Mouse (Mus musculus): Measurements from ENCODE around the gene Nrp1.
A peak's percentile ranks its signal among the peaks of the same experiment; 100 is the strongest.

Gene Nrp1

DNA sequence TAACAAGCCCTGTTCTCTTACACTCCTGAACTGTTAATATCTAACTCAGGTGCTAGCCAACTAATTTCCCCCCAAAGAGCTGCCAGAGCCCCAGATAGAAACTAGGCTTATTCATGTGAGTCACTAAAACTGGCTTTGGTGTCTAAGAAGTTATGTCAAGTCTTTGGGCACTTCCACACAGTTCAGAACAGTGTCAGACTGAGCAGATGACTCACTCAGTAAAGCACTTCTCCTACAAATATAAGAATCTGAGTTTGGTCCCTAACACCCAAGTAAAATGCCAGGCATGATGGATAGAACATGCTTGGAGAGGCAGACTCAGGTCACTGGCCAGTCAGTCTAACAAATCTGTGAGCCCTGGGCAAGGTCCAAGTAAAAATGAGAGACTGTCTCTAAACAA lies 65.4 kb downstream of the Nrp1 start:
- DNase-seq: no peak

DNA sequence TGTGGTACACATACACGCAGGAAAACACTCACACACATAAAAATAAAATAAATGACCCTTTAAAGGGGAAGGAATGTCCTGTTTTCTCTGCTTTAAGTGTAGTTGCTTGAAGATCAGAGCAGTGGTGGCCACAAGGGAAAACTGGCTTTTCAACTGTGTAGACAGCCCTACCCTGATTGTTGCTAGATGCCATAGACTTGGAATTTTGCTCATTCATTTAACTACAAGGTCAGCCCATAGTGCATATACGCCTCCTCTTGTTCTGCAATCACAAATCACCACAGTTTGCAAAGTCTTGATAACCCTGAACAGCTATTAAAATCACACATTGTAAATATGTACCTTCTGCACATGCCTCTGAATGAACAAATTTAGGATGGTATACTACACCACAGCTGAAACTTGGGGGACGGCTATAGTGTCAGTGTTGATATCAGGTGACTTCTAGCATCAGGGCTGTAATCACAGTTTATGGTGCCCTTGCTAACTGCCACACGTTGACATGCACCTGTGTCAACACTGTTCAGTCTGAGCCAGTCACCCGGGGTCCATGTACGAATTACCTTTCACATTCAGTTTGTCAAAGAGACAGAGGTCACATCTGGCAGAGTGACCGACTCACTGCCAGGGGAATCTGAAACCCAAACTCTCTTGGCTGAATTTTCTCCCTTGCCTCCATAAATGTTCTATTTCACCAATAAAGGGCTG lies 66.4 kb downstream of the Nrp1 start:
- DNase-seq: no peak

DNA sequence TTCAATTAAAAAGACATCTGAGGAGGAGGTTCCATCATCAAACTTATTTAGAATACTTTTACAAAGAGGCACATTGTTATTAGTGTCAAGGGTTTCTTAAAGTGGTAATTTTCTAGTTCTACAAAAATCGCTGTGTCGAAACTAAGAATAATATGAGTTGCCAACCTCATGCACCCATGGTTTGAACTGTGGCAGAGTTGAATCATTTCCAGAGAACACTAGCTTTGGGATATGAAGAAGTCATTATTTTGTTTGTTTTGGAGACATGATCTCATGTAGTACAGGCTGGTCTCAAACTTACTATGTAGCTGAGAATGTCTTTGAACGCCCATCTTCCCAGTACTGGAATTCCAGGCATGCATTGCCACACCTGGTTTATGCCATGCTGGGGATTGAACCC lies 68.7 kb downstream of the Nrp1 start:
- DNase-seq: no peak

DNA sequence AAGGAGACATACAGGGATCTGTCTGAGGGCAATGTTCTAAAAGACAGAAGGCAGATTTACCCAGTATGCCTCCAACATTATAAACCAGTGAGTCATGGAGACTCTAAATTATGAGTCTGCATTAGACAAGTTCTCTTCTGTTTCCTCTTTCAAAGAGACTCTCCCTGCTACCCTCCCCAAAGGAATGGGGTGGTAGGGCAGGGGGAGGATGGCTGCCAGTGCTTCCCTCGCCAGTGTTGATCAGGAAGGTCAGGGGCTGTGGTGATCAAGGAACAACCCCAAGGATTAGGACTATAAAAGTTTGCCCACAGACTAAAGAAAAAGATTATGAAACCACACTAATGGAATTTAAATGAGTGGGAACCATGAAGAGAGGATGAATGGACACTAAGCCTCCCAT lies 70.6 kb downstream of the Nrp1 start:
- no peak for DNase-seq

DNA sequence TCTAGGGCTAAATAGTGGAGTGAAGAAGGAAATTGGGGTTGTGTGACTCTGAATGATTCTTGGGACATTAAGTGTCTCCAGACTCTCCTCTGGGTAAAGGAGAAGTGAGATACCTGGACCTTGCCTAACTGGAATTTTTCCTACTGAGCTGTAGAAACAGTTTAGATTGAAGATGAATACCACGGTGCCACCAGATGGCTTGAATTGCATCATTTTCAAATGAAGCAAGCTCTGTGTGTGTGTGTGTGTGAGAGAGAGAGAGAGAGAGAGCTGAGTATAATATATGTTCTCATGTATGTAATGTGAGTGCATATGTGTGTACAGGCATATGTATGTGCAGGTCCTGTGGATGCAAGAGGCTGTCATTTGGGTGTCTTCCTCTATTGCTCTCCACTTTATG lies 72.7 kb downstream of the Nrp1 start:
- no peak for DNase-seq

DNA sequence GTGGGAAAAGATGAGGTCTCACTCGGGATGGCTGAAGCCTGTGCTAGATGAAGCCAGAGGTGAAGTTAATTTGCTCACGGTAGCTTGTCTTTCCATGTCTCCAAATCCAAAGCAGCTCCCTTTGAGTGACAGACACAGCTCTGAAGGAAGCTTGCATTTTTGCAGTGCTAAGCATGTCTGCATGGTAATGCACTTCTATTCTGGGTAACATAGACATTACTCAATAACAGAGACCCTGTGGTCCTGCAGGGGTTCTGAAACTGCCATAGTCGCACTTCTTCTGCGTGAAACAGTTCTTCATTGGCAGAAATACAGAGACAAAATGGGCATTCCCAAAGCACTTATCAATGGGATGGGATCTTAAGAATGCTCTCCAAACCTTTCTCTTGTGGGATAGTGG lies 77.3 kb downstream of the Nrp1 start:
- no peak for DNase-seq

DNA sequence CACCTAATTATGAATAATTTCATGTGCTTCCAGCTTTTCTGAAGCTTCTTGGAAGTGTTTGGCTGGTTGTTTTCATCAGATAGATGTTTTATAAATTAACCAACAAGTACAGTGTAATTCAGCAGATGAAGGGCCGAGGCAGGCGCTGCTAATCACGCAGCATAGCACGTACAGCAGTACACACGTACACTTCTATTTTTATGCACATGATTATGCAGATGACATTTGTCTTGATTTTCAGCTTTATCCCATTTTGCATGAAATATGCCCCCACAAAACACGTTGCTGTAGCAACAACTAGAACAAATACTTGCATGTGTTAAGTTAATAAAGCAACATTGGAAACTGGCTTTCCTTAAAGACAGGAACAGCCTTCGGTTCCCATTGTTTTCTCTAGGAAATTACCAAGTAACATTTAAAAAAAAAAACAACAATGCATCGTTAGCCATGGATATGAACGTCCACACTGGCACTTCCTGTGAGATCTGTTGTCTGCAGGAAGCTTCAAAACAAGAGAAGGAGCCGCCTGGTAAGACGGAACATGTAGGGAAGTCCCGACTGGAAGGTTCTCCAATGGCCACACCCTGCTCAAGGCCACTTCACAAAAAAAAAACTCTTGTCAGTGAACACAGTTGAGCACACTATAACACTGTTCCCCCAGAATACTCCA lies 78.9 kb downstream of the Nrp1 start:
- DNase-seq: no peak

DNA sequence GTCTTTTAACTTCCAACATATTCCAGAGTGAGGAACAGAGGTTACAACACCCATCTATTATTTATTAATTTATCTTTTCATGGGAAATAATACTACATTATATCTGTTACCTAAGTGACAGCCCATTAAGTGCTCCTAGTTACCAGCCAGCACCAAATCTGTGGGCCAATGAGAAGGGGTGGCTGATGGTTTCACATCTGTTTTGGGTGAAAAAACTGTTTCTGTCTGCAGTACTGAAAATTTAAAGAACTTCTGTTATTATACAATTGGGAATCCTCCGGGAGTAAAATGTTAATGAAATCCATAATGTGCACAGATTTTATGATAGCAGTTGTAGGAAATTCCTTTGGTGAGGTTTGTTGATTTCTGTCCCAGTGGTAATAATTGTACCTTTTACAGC lies 83.0 kb downstream of the Nrp1 start:
- DNase-seq: no peak

DNA sequence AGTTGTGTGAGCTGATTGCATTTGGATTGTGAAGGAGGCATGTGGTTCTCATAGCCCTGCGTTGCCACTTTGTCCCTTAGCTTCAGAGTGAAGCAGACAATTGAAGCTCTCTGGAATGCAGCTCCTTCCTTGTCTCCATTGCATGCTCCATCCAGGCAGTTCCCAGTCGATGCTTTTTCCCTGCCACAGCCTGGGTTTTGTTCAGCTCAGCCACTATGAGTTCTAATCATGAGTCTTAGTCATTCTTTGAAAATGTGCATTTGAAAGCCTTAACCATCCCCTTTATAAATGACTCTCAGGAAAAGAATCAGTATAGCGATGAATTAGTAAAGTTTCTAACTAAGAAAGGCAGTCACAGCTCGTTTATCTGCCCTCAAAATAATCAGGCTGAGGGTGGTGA lies 87.2 kb downstream of the Nrp1 start:
- no peak for DNase-seq

DNA sequence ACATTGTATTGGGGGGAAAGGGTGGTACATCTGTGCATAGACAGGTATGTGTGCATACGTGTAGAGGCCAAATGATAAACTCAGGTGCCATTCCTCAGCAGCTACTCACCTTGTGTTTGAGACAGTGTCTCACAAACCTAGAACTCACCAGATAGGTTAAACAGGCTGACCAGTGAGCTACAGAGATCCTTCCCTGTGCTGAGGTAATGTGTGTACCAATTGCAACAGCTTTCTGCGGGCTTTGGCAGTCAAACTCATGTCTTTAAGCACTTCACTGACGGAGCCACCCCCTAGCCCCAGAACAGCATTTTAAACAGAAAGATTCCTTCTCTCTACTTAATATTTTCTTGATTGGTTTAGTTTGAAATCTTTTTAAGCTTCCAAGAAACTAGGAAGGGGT lies 88.2 kb downstream of the Nrp1 start:
- DNase-seq: no peak

DNA sequence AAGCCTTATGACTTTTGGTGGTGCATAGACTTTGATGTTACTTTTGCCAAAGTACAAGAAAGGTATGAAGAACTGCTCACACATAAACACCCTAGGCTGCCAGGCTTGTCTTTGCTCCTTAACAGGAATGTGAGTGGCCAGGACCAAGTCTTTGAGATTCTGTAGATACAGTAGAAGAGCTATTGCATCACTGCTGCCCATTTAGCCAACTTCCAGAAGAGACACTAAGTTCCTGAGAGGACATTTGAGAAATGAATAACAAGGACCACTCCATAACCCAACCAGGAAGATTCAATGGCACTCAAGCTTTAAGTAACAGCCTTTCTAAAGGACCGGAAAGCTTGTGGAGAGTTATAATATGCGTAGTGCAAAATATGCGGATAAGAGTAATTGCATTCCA lies 88.9 kb downstream of the Nrp1 start:
- no peak for DNase-seq

DNA sequence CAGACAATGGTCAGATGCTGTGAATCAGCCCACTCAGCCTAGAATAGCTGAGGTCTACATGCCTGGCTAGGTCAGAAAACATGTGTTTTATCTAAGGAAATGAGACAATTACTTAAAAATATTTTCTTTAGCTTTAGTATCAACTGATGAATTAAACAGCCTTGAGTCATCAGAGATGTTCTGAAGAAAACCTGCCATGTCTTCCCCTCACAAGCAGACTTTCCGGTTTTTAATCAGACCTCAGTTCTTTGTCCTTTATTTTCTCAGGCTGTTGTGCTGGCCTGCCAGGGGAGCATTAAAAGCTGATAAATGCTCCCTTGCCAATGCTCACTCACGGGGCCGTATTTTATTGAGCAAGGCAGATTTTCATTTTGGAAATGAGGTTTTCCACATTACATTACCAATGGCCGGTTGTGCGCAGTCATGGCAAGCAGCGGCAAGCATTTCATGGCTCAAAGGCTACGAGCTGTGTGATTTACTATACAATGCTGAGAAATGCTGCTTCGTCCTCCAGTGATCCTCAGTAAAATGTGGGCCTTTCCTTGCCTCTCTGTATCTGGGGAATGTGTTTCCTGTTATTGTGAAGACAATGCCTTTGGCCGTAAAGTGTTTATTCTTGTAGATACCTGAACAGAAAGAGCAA lies 92.1 kb downstream of the Nrp1 start:
- peak; percentile 45 to 57 for DNase-seq

DNA sequence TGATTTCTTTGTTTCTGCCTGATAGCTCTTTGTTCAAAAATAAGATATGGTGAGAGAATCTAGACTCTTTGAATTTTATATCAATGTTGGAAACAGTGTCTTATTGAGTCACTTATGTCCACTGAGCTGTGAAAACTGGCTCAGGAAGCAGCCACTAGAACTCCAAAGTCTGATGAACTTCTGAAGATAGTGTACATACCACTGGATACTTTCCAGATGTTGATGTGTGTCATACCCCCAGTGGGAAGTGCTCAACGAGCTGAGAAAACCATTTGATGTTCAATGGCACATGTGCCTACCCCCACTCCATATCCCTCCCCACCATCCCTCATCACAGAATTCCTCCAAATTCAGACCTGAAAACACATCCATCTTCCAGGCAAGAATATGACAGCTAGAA lies 92.7 kb downstream of the Nrp1 start:
- DNase-seq: no peak

DNA sequence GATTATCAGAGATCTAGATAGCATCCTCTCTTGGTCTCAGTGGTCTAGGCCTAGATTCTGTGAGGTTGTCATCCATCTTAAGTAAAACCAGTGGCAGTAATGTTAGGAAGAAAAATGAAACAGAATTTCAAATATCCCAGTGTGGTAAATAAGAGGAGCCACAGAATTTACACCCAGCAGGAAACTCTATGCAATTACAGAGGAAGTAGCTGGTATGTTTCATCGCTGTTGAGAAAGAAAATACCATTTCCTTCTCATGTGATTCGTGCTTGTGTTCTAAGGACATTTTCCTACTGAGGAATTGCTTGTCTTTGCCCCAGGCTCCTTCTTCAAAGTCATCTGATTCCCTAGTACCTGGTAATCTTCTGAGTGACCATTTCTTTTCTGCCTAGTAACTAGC lies 95.1 kb downstream of the Nrp1 start:
- no peak for DNase-seq

DNA sequence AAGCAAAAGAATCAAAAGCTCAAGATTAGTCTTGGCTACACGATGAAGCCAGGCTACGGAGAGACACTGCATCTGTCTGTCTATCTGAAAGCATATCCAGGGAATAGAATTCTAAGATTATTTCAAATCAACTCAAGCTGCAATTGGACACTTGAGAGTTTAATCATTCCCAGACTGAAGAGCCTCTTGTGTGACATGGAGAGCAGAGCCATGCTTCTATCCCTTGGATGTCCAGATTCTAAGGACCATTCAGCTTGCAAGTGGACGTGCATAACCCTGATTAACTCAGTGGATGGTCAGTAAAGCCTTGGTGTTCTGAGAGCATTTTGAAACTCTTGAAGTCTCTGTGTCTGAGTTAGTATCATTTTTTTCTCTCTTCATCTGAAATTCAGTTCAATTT lies 95.6 kb downstream of the Nrp1 start:
- no peak for DNase-seq

DNA sequence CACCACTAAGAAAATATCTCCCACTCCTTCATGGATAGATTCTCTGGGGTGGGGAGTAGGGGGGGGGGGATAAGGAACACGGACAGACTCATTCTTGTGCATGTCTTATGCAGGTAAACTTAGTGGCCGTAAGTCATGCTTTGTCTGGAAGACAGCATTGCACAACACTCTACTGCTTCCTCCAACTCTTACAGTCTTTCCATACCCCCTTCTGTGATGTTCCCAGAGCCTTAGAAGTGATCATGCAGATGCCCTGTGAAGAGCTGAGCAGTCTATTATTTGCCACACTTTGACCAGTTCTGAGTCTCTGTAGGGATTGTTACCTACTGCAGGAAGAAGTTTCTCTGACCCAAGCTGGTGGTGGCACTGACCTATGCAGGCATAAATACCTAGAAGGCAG lies 98.9 kb downstream of the Nrp1 start:
- DNase-seq: no peak

DNA sequence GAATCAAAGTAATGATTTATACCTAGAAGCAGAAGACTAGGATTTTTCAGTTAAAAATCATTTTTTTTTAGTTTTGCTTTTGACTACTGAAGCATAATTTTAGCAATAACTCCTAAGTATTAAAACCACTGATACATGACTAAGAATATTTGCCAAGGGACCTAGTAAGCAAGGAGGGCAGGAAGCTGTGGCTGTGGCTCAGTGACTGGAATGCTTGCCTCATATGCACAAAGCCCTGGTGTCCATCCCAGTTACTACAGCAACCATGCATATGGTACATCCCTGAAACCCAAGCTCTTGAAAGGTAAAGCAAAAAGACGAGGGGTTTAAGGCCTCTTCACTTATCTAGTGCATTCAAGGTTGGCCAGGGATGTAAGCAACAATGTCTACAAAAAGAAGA lies 101.3 kb downstream of the Nrp1 start:
- no peak for DNase-seq

DNA sequence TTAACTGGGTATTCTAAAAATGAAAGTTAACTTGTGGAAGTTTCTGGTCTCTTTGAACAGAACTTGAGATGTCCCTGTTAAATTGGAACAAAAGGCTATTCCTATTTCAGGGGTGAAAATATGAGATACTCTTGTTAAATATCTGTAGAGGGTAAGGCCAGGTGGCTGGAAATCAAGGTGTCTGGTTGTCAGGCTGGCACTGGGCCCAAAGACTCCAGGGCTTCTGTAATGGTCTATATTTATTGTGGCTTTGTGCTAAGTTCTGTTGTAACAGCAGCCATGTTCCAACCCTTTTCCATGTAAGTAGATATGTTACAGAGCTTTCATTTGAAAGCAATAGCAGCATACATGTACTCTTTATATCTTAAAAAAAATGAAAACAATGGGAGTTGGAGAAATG lies 103.3 kb downstream of the Nrp1 start:
- DNase-seq: no peak

DNA sequence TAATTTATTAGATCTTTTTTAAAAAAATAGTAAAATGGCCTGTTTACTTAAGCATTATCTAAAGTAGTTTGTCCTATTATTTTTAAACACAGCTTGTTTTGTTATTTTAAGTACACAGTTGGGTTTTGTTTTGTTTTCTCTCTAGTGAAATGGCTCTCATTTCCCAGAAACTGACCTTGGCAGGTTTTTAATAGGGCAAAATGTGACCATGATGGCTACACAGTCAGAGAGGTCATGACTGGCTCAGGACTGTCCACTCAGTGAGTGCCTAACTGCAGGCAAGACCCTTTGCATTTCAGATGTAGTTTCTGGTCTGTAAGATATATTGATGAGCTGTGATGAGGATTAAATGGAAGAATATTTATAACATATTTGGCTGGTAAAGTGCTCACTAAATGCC lies 104.8 kb downstream of the Nrp1 start:
- DNase-seq: no peak

DNA sequence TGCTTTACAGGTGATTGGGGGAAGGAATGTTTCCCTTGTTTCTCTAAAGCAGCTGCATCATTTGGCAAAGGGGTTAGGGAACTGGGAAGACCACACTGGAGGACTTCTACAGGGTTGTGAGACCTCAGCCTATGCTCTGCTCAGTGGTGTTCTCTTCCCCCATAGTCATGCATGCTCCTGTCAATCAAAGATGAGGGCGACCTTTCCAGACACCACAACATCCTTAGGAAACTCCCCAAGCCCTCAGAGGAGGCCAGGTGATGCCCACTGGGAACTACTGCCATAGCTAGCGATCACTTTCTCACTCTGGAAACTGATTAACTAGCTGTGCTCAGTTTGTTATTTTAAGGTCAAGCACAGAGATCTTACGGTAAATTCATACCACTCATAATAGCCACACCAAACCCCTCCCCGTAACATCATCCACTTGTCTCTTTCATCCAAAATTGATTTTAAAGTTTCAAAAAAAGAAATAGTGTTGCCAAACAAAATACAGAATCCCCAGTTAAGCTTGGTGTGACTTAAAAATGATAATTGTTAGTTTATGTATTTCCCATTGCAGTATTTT lies 105.7 kb downstream of the Nrp1 start:
- no peak for DNase-seq

DNA sequence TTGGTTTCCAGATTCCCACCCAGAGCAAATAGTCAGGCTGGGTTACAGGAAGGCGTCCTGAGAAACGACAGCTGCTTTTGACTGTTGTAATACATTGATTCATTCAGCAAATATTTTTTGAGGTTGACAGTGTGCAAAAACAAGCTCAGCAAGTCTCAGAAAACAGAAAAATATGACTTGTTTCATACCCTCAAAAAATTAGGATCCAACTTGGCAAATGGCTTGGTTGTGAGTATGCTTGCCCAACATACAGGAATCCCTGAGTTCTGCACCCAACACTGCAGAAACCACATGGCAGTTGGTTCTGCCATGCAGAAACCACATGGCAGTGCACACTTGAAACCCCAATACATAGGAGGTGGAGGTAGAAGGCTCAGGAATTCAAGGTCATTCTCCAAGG lies 107.1 kb downstream of the Nrp1 start:
- no peak for DNase-seq

DNA sequence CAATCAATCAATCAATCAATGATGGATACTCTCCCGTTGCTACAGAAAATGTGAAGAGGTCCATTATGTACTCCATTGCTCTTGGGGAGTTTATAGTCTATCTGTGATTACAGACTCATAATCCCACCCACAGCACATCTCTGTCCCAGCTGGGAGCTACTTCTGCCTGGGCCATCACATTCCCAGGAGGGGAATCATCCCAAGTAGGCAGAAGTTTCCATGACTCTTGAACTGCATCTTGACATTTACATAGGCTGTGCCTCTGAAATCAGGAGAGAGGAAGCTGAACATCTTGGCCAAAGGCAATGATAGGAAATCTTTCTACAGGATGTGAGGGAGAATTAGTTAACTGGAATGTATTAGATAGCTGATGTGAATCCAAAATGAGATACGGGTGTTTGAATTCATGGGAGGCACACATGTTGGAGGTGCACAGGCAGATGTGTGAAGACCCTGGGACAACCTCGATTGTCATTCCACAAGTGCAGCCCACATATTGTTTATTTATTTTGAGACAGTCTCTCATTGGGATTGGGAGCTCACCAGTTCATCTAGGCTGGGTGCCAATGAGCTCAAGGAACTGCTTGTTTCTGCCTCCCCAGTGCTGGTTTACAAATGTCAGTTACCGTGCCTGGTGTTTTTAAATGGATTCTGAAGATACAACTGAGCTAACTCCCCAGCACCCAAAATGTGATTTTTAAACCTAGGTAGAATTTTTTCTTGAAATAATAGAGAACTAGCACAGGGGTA lies 108.5 kb downstream of the Nrp1 start:
- DNase-seq: no peak

DNA sequence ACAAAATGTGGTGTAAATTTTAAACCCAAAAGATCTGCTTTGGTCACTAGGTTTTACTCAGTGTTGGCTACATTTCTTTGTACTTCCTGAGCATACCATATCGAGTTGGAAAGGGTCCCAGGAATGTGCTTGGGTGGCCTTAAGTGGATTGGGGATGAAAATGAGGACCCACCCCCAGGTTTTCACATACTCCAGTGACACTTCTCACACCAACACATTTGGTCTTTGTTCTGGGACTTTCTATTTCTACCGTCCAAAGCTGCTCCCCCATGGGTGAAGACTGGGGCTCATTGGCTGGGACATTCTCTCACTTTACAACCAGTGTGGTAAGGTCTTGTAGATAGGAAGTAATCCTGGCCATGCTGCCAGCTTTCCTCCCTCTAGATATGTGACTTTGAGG lies 111.7 kb downstream of the Nrp1 start:
- no peak for DNase-seq
